15 mouse cellular contexts compared by ENCODE assay signal in the genomic region with DNA sequence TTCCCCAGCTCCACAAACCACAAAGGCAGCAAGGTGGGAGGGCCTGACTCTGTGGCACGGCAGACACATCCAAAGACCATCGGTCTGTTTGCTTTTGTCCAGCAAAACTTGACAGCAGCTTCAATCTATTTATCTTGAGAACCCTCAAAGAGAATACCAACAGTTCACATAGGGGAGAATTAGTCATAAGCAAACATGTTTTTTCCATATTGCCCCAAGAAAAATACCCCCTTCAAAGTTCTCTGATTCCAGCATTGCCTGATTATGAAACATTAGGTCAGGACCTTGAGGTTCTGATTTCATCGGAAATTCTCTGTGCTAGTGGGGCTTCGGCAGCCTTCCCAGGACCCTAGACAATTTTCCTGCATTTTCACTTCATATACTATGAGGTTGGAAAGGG.
"Had no signal": no experiment of that assay in that cellular context is flagged by ENCODE, and none has a peak within 500 bp of the region (broad histone marks: within the 10 kb centered on the region; RNA-seq: fewer than 3 reads in every experiment).

No protein-coding gene starts in this region.

- H3K4me3 ChIP-seq: neural tube, embryonic 15.5 days; stomach, embryonic 15.5 days had no signal

- H3K27ac ChIP-seq: neural tube, embryonic 15.5 days; stomach, embryonic 15.5 days; stomach, postnatal 0 days had no signal

- H3K4me1 ChIP-seq: neural tube, embryonic 15.5 days; stomach, embryonic 15.5 days had no signal

- DNase-seq: retina, postnatal 1 day; right cerebral cortex, adult 18-20 months; right cerebral cortex, postnatal 14 days; right cerebral cortex, postnatal 25 days; right cerebral cortex, postnatal 4 days; spleen, adult 18-20 months; thymus, adult 18-20 months; thymus, adult 2 months; thymus, postnatal 14 days; thymus, postnatal 25 days; thymus, postnatal 36 days; thymus, postnatal 4 days had no signal
